Mouse (Mus musculus): Measurements from ENCODE around the gene Cntnap2. TPM values are rescaled to one million over a fixed set of nuclear protein-coding genes. Genes with fewer than 3 reads are reported as not detected.

Gene Cntnap2
- polyA plus RNA-seq, 1 experiment, result not detected

DNA sequence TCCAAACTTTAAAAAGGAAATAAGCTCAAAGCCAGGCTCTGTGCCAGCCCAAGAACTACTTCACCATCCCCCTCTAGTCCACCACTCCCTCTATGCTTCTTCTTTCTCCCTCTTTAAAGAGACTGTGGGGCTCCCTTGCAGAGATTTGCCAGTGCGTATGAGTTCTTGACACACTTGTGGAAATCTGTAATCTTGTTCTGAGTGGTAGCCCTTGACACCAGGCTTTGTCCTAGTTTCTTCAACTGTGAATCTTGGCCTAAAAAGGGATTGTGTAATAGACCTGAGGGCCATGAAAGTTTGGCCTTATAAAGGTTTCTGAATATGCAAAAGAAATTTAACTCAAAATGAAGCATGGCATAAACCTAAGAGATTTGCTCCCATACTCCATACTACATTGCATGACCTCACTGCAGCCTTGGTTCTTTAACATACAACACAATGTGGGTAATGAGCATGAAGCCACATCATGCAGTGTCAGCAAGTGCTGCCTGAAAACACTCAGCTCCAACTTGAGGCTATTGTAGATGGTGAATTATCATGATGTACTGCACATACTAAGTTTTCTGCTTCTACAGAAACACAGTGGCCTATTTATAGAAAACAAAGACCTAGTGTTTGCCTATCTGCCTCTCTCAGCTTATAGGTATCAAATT lies 1084.2 kb downstream of the Cntnap2 start:
- TF ChIP-seq REST (IDR thresholded peaks at IDR 0.05; ENCODE audit: insufficient read depth, insufficient read length) (no peak), MAX (IDR thresholded peaks at IDR 0.05; ENCODE audit: low read depth) (no peak), POLR2AphosphoS2 (IDR thresholded peaks at IDR 0.05; ENCODE audit: insufficient read length, low read depth) (no peak), TCF3 (IDR thresholded peaks at IDR 0.05; ENCODE audit: insufficient read length, low read depth) (no peak), POLR2A (IDR thresholded peaks at IDR 0.05; ENCODE audit: insufficient read length, low read depth) (no peak), E2F4 (IDR thresholded peaks at IDR 0.05; ENCODE audit: insufficient read depth) (no peak), MYOG (IDR thresholded peaks at IDR 0.05; ENCODE audit: control insufficient read depth in 1 of 3, insufficient read depth in 1 of 3, insufficient read length in 2 of 3, low read depth in 2 of 3) (no peak), TCF12 (IDR thresholded peaks at IDR 0.05; ENCODE audit: insufficient read depth, poor library complexity, severe bottlenecking) (no peak), MYOD1 (IDR thresholded peaks at IDR 0.05; ENCODE audit: control insufficient read depth in 1 of 3, insufficient read length in 2 of 3, low read depth in 2 of 3) (no peak), SRF (IDR thresholded peaks at IDR 0.05; ENCODE audit: control insufficient read depth, insufficient read length, low read depth) (no peak), CEBPB (IDR thresholded peaks at IDR 0.05; ENCODE audit: insufficient read depth, poor library complexity, severe bottlenecking) (no peak), USF1 (IDR thresholded peaks at IDR 0.05; ENCODE audit: low read depth) (no peak)
- H3ac ChIP-seq (ENCODE audit: control insufficient read depth, insufficient read length), result no peak overlapping the region

GRCm38 (mm10) chr6:46166837-46167236 lies 1107.7 kb downstream of the Cntnap2 start:
- H3K4me2 ChIP-seq (ENCODE audit: low read depth), result no peak overlapping the region
- H3ac ChIP-seq (ENCODE audit: control insufficient read depth, insufficient read length), result no peak overlapping the region
- TF ChIP-seq CEBPB (IDR thresholded peaks at IDR 0.05; ENCODE audit: insufficient read depth, poor library complexity, severe bottlenecking) (no peak), MAX (IDR thresholded peaks at IDR 0.05; ENCODE audit: low read depth) (no peak), TCF12 (IDR thresholded peaks at IDR 0.05; ENCODE audit: insufficient read depth, poor library complexity, severe bottlenecking) (no peak), REST (IDR thresholded peaks at IDR 0.05; ENCODE audit: insufficient read depth, insufficient read length) (no peak), MYOD1 (IDR thresholded peaks at IDR 0.05; ENCODE audit: control insufficient read depth in 1 of 3, insufficient read length in 2 of 3, low read depth in 2 of 3) (no peak), USF1 (IDR thresholded peaks at IDR 0.05; ENCODE audit: low read depth) (no peak), E2F4 (IDR thresholded peaks at IDR 0.05; ENCODE audit: insufficient read depth) (no peak), POLR2AphosphoS2 (IDR thresholded peaks at IDR 0.05; ENCODE audit: insufficient read length, low read depth) (no peak), MYOG (IDR thresholded peaks at IDR 0.05; ENCODE audit: control insufficient read depth in 1 of 3, insufficient read depth in 1 of 3, insufficient read length in 2 of 3, low read depth in 2 of 3) (no peak), SRF (IDR thresholded peaks at IDR 0.05; ENCODE audit: control insufficient read depth, insufficient read length, low read depth) (no peak)
- no peaks in the 10 kb centered on the region for H3K79me2 ChIP-seq (ENCODE audit: control insufficient read depth, insufficient read depth)
- H3K27me3 ChIP-seq (ENCODE audit: control insufficient read depth, insufficient read depth, insufficient read length), result no peaks in the 10 kb centered on the region
- H3K36me3 ChIP-seq (ENCODE audit: control insufficient read depth, insufficient read depth), result no peaks in the 10 kb centered on the region
- H3K4me3 ChIP-seq, result no peak overlapping the region

More for the DNA sequence above, 1084.2 kb downstream of the Cntnap2 start:
- H3K27me3 ChIP-seq (ENCODE audit: control insufficient read depth, insufficient read depth, insufficient read length), result no peaks in the 10 kb centered on the region
- no peak overlapping the region for H3K4me3 ChIP-seq
- no peak overlapping the region for H3K4me2 ChIP-seq (ENCODE audit: low read depth)
- H3K79me2 ChIP-seq (ENCODE audit: control insufficient read depth, insufficient read depth), result no peaks in the 10 kb centered on the region
- no peaks in the 10 kb centered on the region for H3K36me3 ChIP-seq (ENCODE audit: control insufficient read depth, insufficient read depth)

- H3K4me2 ChIP-seq (ENCODE audit: low read depth), result no peak overlapping the region
- H3ac ChIP-seq (ENCODE audit: control insufficient read depth, insufficient read length), result no peak overlapping the region
- no peak overlapping the region for H3K4me3 ChIP-seq
- TF ChIP-seq MYOG (IDR thresholded peaks at IDR 0.05; ENCODE audit: control insufficient read depth in 1 of 3, insufficient read depth in 1 of 3, insufficient read length in 2 of 3, low read depth in 2 of 3), result no peak
- no peak for TF ChIP-seq POLR2AphosphoS2 (IDR thresholded peaks at IDR 0.05; ENCODE audit: insufficient read length, low read depth)
- no peak for TF ChIP-seq SRF (IDR thresholded peaks at IDR 0.05; ENCODE audit: control insufficient read depth, insufficient read length, low read depth)
- TF ChIP-seq MYOD1 (IDR thresholded peaks at IDR 0.05; ENCODE audit: control insufficient read depth in 1 of 3, insufficient read length in 2 of 3, low read depth in 2 of 3), result no peak
- no peak for TF ChIP-seq POLR2A (IDR thresholded peaks at IDR 0.05; ENCODE audit: insufficient read length, low read depth)
- no peak for TF ChIP-seq CEBPB (IDR thresholded peaks at IDR 0.05; ENCODE audit: insufficient read depth, poor library complexity, severe bottlenecking)
- H3K79me2 ChIP-seq (ENCODE audit: control insufficient read depth, insufficient read depth), result no peaks in the 10 kb centered on the region
- H3K36me3 ChIP-seq (ENCODE audit: control insufficient read depth, insufficient read depth), result no peaks in the 10 kb centered on the region
- H3K27me3 ChIP-seq (ENCODE audit: control insufficient read depth, insufficient read depth, insufficient read length), result no peaks in the 10 kb centered on the region
Measured at GRCm38 (mm10) chr6:46197298-46197697, 1138.1 kb downstream of the Cntnap2 start.

DNA sequence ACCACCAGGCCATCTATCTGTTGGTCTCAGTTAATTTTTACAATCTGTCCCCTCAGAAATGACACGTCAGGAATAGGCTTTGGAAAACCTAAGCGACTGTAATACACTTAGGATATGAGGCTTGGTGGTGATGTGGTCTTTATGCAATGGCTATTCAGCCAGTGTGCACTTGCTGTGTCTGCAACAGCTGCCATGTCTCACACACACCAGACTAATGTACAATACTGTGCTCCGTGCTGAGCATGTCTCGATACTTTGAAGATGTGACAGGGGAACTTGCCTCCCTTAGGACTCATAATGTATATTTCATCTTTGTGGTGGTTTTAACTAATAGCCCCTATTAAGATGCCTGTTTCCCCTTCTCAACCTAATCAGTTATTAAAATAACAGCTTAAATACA lies 1142.7 kb downstream of the Cntnap2 start:
- Histone ChIP-seq H3K36me3 (ENCODE audit: control insufficient read depth, insufficient read depth) (no peaks in the 10 kb centered on the region), H3K27me3 (ENCODE audit: control insufficient read depth, insufficient read depth, insufficient read length) (no peaks in the 10 kb centered on the region), H3K79me2 (ENCODE audit: control insufficient read depth, insufficient read depth) (no peaks in the 10 kb centered on the region), H3ac (ENCODE audit: control insufficient read depth, insufficient read length) (no peak overlapping the region), H3K4me2 (ENCODE audit: low read depth) (no peak overlapping the region), H3K4me3 (no peak overlapping the region)
- TF ChIP-seq MYOG (IDR thresholded peaks at IDR 0.05; ENCODE audit: control insufficient read depth in 1 of 3, insufficient read depth in 1 of 3, insufficient read length in 2 of 3, low read depth in 2 of 3) (no peak), CEBPB (IDR thresholded peaks at IDR 0.05; ENCODE audit: insufficient read depth, poor library complexity, severe bottlenecking) (no peak), REST (IDR thresholded peaks at IDR 0.05; ENCODE audit: insufficient read depth, insufficient read length) (no peak), TCF3 (IDR thresholded peaks at IDR 0.05; ENCODE audit: insufficient read length, low read depth) (no peak)

- no peaks in the 10 kb centered on the region for H3K79me2 ChIP-seq (ENCODE audit: control insufficient read depth, insufficient read depth)
- no peak overlapping the region for H3K4me3 ChIP-seq
- H3K36me3 ChIP-seq (ENCODE audit: control insufficient read depth, insufficient read depth), result no peaks in the 10 kb centered on the region
- H3K27me3 ChIP-seq (ENCODE audit: control insufficient read depth, insufficient read depth, insufficient read length), result no peaks in the 10 kb centered on the region
- TF ChIP-seq USF1 (IDR thresholded peaks at IDR 0.05; ENCODE audit: low read depth) (no peak), POLR2A (IDR thresholded peaks at IDR 0.05; ENCODE audit: insufficient read length, low read depth) (no peak), E2F4 (IDR thresholded peaks at IDR 0.05; ENCODE audit: insufficient read depth) (no peak), SRF (IDR thresholded peaks at IDR 0.05; ENCODE audit: control insufficient read depth, insufficient read length, low read depth) (no peak), REST (IDR thresholded peaks at IDR 0.05; ENCODE audit: insufficient read depth, insufficient read length) (no peak), MYOG (IDR thresholded peaks at IDR 0.05; ENCODE audit: control insufficient read depth in 1 of 3, insufficient read depth in 1 of 3, insufficient read length in 2 of 3, low read depth in 2 of 3) (no peak), TCF12 (IDR thresholded peaks at IDR 0.05; ENCODE audit: insufficient read depth, poor library complexity, severe bottlenecking) (no peak), MAX (IDR thresholded peaks at IDR 0.05; ENCODE audit: low read depth) (no peak), POLR2AphosphoS2 (IDR thresholded peaks at IDR 0.05; ENCODE audit: insufficient read length, low read depth) (no peak), TCF3 (IDR thresholded peaks at IDR 0.05; ENCODE audit: insufficient read length, low read depth) (no peak), CEBPB (IDR thresholded peaks at IDR 0.05; ENCODE audit: insufficient read depth, poor library complexity, severe bottlenecking) (no peak)
- H3ac ChIP-seq (ENCODE audit: control insufficient read depth, insufficient read length), result no peak overlapping the region
- no peak overlapping the region for H3K4me2 ChIP-seq (ENCODE audit: low read depth)
Measured at GRCm38 (mm10) chr6:46205531-46205930, 1146.4 kb downstream of the Cntnap2 start.
